Mouse (Mus musculus) gastrocnemius, adult 2 months (tissue): ENCODE measurements at regions not wholly inside any gene's neighbourhood (a gene's known extent, or its start where the extent isn't known, plus 50 kb on each side); places are given as distances from the start of the nearest gene placed in this dataset.

Experiments used
- DNase-seq: peaks from one replicate; pipeline ENCODE4 v3.0.0; 2022
- H3K27ac ChIP-seq: fragments of 200-600 bp; 2 replicates; pipeline ENCODE4 v1.8.1; 2022; ENCODE audit warnings: mild to moderate bottlenecking
- H3K4me3 ChIP-seq: fragments of 200-600 bp; 2 replicates; pipeline ENCODE4 v1.8.1; 2022; ENCODE audit warnings: mild to moderate bottlenecking, moderate library complexity
- CTCF ChIP-seq: fragments of 200-600 bp; IDR thresholded peaks from 2 replicates; pipeline ENCODE4 v1.8.1; 2022; ENCODE audit warnings: antibody characterized with exemption, mild to moderate bottlenecking, moderate library complexity
- intact Hi-C: fragments of 180-260 bp; cut with DNase I; formaldehyde crosslinking; loops from one replicate; pipeline ENCODE4 v1.15.1; 2025

- no peak overlapping the region for H3K27ac ChIP-seq
- TF ChIP-seq CTCF, result no peak
- intact Hi-C loops, result no loop called here
- no peak overlapping the region for H3K4me3 ChIP-seq
- peak; percentile 35 for DNase-seq
These were observed 99.4 kb upstream of the Smim15 start for GRCm38 (mm10) chr13:107944831-107945230.

DNA sequence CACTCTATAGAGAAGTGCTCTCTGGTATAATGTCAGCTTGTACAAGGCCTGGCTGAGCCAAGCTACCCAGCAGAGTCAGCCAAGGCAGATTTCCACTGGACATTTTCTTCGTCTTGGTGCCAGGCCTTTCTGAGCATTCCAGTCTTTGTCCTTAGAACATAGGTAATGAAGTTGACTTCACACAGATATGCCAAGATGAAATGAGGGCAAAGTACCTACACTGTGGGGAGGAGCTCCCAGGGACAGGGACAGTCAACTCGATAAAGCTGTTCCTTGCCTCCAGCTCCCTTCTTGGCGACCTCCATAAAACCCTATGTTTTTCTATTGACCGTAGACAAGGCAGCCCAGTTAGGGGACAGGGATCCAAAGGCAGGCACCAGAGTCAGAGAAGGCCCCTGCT is 101.3 kb upstream of the Smim15 start:
- H3K4me3 ChIP-seq, result no peak overlapping the region
- intact Hi-C loops, result no loop called here
- TF ChIP-seq CTCF, result no peak
- no peak for DNase-seq
- no peak overlapping the region for H3K27ac ChIP-seq

DNA sequence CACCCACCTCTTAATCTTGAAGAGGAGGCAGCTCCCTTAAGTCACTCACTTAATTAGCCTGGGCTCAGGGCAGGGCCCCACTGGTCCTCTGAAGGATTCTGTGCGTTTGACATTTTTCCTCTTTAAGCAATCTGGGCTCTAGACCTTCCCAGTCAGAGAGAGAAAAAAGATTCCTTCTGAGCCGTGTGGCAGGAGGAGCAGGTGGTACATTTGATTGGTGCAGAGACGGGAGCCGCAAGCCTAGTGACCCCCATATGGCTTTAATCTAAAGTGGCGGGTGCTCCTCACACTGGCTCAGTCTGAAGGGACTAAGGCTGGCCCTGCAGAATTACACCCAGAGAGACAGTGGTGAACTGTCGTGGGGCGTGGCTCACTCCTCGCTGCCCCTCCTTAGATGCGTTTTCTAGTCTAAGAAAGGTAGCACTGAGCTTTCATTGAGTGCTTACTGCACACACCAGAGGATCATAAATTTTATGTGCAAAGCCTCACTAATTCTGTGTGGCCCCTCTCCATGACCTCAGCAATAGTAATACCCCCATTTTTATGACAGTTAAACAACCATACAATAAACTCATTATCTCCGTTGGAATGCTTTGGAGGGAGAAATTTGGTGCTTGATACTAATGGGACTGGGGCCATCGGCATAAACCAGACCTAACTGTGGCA is 101.8 kb upstream of the Smim15 start:
- TF ChIP-seq CTCF, result no peak
- no peak overlapping the region for H3K27ac ChIP-seq
- DNase-seq, result no peak
- H3K4me3 ChIP-seq, result no peak overlapping the region
- intact Hi-C loops, result no loop called here

GRCm38 (mm10) chr13:107939916-107940646 is 104.2 kb upstream of the Smim15 start:
- Histone ChIP-seq H3K27ac (no peak overlapping the region), H3K4me3 (peak overlapping the region; percentile 11; the same call in 1 of the 2 replicates)
- no peak for TF ChIP-seq CTCF
- intact Hi-C loops, result no loop called here
- peak; percentile 85 for DNase-seq

- intact Hi-C loops, result no loop called here
- H3K27ac ChIP-seq, result no peak overlapping the region
- no peak for TF ChIP-seq CTCF
These were observed 108.6 kb upstream of the Smim15 start for GRCm38 (mm10) chr13:107935611-107936010.

GRCm38 (mm10) chr13:107934691-107935090 is 109.6 kb upstream of the Smim15 start:
- H3K4me3 ChIP-seq, result no peak overlapping the region
- intact Hi-C loops, result no loop called here
- TF ChIP-seq CTCF, result no peak

More at GRCm38 (mm10) chr13:107935611-107936010, 108.6 kb upstream of the Smim15 start:
- no peak overlapping the region for H3K4me3 ChIP-seq
- DNase-seq, result no peak

GRCm38 (mm10) chr13:107933598-107934571 is 110.4 kb upstream of the Smim15 start:
- TF ChIP-seq CTCF, result no peak
- H3K4me3 ChIP-seq, result no peak overlapping the region

More at GRCm38 (mm10) chr13:107934691-107935090, 109.6 kb upstream of the Smim15 start:
- no peak for DNase-seq
- H3K27ac ChIP-seq, result no peak overlapping the region

GRCm38 (mm10) chr13:107932423-107933032 is 111.7 kb upstream of the Smim15 start:
- intact Hi-C loops, result no loop called here
- Histone ChIP-seq H3K4me3 (no peak overlapping the region), H3K27ac (no peak overlapping the region)
- DNase-seq, result no peak
- TF ChIP-seq CTCF, result no peak

More at GRCm38 (mm10) chr13:107933598-107934571, 110.4 kb upstream of the Smim15 start:
- no peak overlapping the region for H3K27ac ChIP-seq
- no peak for DNase-seq
- intact Hi-C loops, result no loop called here

DNA sequence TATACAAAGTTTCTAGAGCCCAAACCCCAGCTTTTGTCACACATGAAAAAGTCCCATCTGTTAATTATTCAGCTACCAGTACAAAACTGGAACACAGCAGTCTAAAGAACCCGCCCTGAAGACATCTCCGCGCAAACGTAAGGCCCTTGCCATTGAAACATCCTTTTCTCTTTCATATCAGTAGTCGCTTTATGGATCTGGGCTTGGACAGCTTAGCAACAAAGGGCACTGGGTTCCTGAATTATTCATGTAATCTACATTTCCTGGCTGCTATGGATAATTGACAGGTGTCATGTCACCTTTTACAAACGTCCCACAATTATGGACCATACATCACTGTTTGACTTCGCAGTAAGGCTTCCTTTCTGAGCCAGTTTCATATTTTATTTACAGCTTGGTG is 113.0 kb upstream of the Smim15 start:
- no peak overlapping the region for H3K27ac ChIP-seq
- intact Hi-C loops, result no loop called here
- DNase-seq, result no peak
- TF ChIP-seq CTCF, result no peak
- H3K4me3 ChIP-seq, result no peak overlapping the region

GRCm38 (mm10) chr13:107927499-107928215 is 116.6 kb upstream of the Smim15 start:
- Histone ChIP-seq H3K4me3 (no peak overlapping the region), H3K27ac (no peak overlapping the region)
- no peak for DNase-seq
- peak; percentile 39 for TF ChIP-seq CTCF
- intact Hi-C loops, result no loop called here

- no peak for TF ChIP-seq CTCF
- Histone ChIP-seq H3K4me3 (no peak overlapping the region), H3K27ac (no peak overlapping the region)
- intact Hi-C loops, result no loop called here
- no peak for DNase-seq
These were observed 118.8 kb upstream of the Smim15 start for GRCm38 (mm10) chr13:107925470-107925869.
